Mouse (Mus musculus) limb, embryonic 13.5 days (tissue): ENCODE measurements around the gene Cnnm1. TPM values are rescaled to one million over a fixed set of nuclear protein-coding genes. Genes with fewer than 3 reads are reported as not detected.

Source experiments
- ATAC-seq: fragments of 200-750 bp; cut with Nextera tagmentation; 2 replicates; pipeline ENCODE4 v1.8.0; 2017; ENCODE audit warnings: low read depth, moderate number of reproducible peaks, moderate TSS enrichment; ENCODE audit not compliant: low FRiP score
- H3K27ac ChIP-seq: fragments of 300-500 bp; sonication (generic); 2 replicates; pipeline ENCODE4 v1.5.1; 2015; ENCODE audit warnings: inconsistent platforms, mild to moderate bottlenecking, moderate library complexity
- H3K27me3 ChIP-seq: fragments of 300-500 bp; sonication (generic); 2 replicates; pipeline ENCODE4 v1.6.1; 2015; ENCODE audit warnings: mild to moderate bottlenecking, inconsistent platforms
- H3K36me3 ChIP-seq: fragments of 300-500 bp; sonication (generic); 2 replicates; pipeline ENCODE4 v1.6.1; 2015; ENCODE audit warnings: inconsistent platforms, mild to moderate bottlenecking, moderate library complexity
- H3K4me1 ChIP-seq: fragments of 300-500 bp; sonication (generic); 2 replicates; pipeline ENCODE4 v1.6.1; 2015; ENCODE audit warnings: inconsistent platforms
- H3K4me2 ChIP-seq: fragments of 300-500 bp; sonication (generic); replicated peaks from 2 replicates; pipeline ENCODE4 v1.6.1; 2015; ENCODE audit warnings: inconsistent platforms, mild to moderate bottlenecking, moderate library complexity
- H3K4me3 ChIP-seq: fragments of 300-500 bp; sonication (generic); 2 replicates; pipeline ENCODE4 v1.5.1; 2015; ENCODE audit warnings: moderate library complexity, mild to moderate bottlenecking, inconsistent platforms
- H3K9ac ChIP-seq: fragments of 300-500 bp; sonication (generic); 2 replicates; pipeline ENCODE4 v1.6.1; 2015; ENCODE audit warnings: mild to moderate bottlenecking, inconsistent platforms
- H3K9me3 ChIP-seq: fragments of 300-500 bp; sonication (generic); 2 replicates; pipeline ENCODE4 v1.6.1; 2016; ENCODE audit warnings: inconsistent platforms
- WGBS: fragments of 180-500 bp; shearing (Covaris S2); methylation state at CpG from one replicate; pipeline ENCODE4 v1.1.7; 2015; 5-methylcytosine and 5-hydroxymethylcytosine counted together
- polyA plus RNA-seq: library from polyadenylated mRNA; unstranded; fragments of >200 nt; fragmentation: Nextera tagmentation; extraction: Ambion mirVana; gene quantifications from 2 replicates; pipeline ENCODE4 v1.2.1, GENCODE M21; 2015

Cnnm1 gene
- 1.0 and 1.1 TPM in 2 replicates for polyA plus RNA-seq

DNA sequence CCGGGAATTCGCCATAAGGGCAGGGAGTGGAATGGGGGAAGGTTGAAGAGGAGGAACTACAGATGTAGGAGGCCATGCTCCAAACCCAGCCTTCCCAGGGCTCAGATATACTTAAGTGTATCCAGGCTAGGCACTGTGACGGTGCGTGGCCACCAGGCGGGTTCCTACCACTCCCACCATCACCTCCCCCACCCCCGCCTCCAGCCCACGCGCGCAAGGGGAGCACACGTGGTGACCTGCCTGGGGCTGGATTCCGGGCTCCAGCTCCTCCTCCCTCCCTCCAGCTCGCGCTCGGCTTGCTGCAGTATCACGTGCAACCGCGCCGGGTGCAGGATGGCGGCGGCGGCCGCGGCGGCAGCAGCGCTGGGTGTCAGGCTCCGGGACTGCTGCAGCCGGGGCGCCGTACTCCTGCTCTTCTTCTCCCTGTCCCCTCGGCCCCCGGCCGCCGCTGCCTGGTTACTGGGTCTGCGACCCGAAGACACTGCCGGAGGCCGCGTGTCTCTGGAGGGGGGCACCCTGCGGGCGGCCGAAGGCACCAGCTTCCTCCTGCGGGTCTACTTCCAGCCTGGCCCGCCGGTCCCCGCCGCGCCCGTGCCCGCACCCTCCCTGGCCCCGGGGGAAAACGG, at the start of gene Cnnm1:
Gene Cnnm1, plus strand, starts transcription at position 325 of the 626 bp plus-strand sequence.
- Histone ChIP-seq H3K36me3 (no peaks in the 10 kb centered on the region), H3K4me2 (peak within 1 kb of the TSS; percentile 100), H3K4me1 (peaks cover 15% of the 10 kb centered on the region), H3K27ac (no peak within 1 kb of the TSS), H3K4me3 (peak within 1 kb of the TSS; percentile 73), H3K27me3 (peaks cover 57% of the 10 kb centered on the region), H3K9me3 (peaks cover 6% of the 10 kb centered on the region; the same call in 1 of the 2 replicates), H3K9ac (peak within 1 kb of the TSS; percentile 72)
- WGBS = 0% methylated on average over 38 of the region's 51 CpGs
- peak; percentile 72 for ATAC-seq

DNA sequence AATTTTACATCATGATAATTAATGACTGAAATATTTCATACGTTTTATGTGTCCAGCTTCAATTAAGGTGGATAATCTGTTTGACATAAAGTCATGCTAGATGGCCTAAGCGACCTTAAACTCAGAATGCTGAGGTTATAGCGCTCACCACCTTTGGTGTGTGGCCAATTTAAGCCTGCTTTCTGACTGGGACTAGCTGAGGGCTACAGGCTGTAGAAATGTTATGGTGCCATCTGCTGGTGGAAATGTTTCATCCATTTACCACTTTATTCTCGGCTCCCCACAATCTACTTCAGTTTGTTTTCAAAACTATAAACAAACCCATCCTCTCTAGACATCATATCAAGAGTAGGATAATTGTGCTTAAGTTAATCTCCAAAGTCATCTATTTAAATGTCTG, 43.9 kb upstream of the Cnnm1 start:
- no peaks in the 10 kb centered on the region for H3K4me1 ChIP-seq
- WGBS = 7% methylated on average over 4 of the region's 4 CpGs
- H3K9me3 ChIP-seq = no peaks in the 10 kb centered on the region
- H3K9ac ChIP-seq = no peak overlapping the region
- H3K27ac ChIP-seq = no peak overlapping the region
- H3K27me3 ChIP-seq = peaks cover 3% of the 10 kb centered on the region; the same call in 1 of the 2 replicates
- no peak overlapping the region for H3K4me3 ChIP-seq
- H3K36me3 ChIP-seq = no peaks in the 10 kb centered on the region
- no peak for ATAC-seq
- H3K4me2 ChIP-seq = no peak overlapping the region

DNA sequence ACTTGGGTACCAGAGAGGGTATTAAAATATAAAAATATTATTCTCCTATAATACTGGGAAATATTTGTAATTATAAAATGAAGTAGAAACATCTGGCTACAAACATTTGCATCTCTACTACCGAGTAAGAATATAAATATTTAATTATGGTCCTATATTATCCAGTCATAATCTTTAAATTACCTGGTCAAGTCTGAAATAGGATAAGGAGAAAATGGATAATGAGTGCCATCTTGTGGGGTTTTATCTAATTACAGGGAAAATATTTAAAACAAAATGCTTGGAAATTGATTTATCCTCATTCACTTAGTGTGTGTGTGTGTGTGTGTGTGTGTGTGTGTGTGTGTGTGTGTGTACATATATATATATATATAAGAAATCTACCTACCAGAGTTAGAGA, 33.1 kb upstream of the Cnnm1 start:
- ATAC-seq = no peak
- no peaks in the 10 kb centered on the region for H3K4me1 ChIP-seq
- H3K9me3 ChIP-seq = no peaks in the 10 kb centered on the region
- H3K4me3 ChIP-seq = no peak overlapping the region
- H3K4me2 ChIP-seq = no peak overlapping the region
- 15% methylated on average over 1 of the region's 1 CpGs for WGBS
- H3K36me3 ChIP-seq = no peaks in the 10 kb centered on the region
- H3K9ac ChIP-seq = no peak overlapping the region
- H3K27ac ChIP-seq = no peak overlapping the region
- no peaks in the 10 kb centered on the region for H3K27me3 ChIP-seq

DNA sequence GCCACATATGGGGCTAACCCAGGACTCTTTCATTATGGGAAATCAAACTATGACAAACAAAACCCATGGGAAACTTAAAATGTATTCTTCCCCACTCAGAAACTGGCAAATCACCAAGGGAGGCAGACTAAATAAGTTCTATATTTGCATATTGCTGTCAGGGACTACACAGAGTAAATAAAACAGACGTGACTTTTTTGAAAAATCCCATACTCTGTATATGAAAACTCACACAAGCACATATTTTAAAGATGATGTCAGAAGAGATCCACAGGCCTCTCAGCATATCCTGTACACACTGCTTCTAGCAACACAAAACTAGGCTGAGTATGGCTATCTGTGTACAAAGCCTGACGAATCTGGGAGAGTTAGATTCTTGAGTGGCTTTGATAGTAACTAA, 24.7 kb upstream of the Cnnm1 start:
- WGBS = 79% methylated on average over 2 of the region's 2 CpGs
- Histone ChIP-seq H3K9ac (no peak overlapping the region), H3K27me3 (no peaks in the 10 kb centered on the region), H3K27ac (no peak overlapping the region), H3K4me2 (no peak overlapping the region), H3K4me1 (no peaks in the 10 kb centered on the region), H3K36me3 (no peaks in the 10 kb centered on the region), H3K4me3 (no peak overlapping the region), H3K9me3 (no peaks in the 10 kb centered on the region)
- ATAC-seq = no peak

DNA sequence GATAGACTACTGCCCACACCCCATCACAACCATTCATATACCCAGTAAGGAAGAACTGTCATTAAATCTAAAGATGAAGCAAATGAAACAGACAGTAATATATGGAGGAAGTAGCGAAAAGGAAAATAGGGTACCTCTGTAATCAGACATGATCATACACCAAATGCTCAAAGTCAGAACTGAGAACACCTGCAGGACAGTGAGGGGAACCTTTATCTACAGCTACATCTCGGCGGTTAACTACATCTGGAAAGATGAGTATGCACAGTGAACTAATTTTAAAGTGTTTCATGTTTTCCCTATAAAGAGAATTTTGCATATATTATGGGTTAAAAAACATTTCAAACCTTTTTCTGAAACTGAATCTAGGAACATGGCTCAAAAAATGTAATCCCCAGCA, 19.7 kb upstream of the Cnnm1 start:
- H3K4me2 ChIP-seq = no peak overlapping the region
- no peak overlapping the region for H3K9ac ChIP-seq
- H3K36me3 ChIP-seq = no peaks in the 10 kb centered on the region
- WGBS = 78% methylated on average over 3 of the region's 3 CpGs
- H3K27me3 ChIP-seq = no peaks in the 10 kb centered on the region
- H3K27ac ChIP-seq = no peak overlapping the region
- H3K4me3 ChIP-seq = no peak overlapping the region
- H3K9me3 ChIP-seq = no peaks in the 10 kb centered on the region
- H3K4me1 ChIP-seq = no peaks in the 10 kb centered on the region
- ATAC-seq = no peak

DNA sequence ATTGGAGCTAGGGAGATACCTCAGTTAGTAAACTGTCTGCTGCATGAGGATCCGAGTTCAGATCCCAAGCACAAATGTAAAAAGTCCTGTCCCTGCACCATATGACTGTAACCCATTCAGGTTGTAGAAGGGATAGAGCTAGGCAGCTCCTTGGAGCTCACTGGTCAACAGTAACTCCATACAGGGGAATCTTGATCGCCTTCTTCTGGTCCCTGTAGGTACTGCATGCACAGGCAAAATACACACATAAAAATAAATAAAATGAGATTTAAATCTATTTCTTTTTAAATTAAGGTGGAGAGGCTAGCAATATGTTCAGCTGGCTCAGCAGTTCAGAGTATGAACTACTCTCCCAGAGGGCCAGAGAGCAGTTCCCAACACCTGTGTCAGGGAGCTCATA, 16.2 kb upstream of the Cnnm1 start:
- Histone ChIP-seq H3K4me2 (no peak overlapping the region), H3K27ac (no peak overlapping the region), H3K9ac (no peak overlapping the region), H3K4me3 (no peak overlapping the region), H3K9me3 (no peaks in the 10 kb centered on the region), H3K27me3 (0 out of 2 replicates have a peak, but pooled peaks cover 5% of the 10 kb centered on the region), H3K4me1 (no peaks in the 10 kb centered on the region), H3K36me3 (no peaks in the 10 kb centered on the region)
- ATAC-seq = no peak
- WGBS = 70% methylated on average over 2 of the region's 2 CpGs

DNA sequence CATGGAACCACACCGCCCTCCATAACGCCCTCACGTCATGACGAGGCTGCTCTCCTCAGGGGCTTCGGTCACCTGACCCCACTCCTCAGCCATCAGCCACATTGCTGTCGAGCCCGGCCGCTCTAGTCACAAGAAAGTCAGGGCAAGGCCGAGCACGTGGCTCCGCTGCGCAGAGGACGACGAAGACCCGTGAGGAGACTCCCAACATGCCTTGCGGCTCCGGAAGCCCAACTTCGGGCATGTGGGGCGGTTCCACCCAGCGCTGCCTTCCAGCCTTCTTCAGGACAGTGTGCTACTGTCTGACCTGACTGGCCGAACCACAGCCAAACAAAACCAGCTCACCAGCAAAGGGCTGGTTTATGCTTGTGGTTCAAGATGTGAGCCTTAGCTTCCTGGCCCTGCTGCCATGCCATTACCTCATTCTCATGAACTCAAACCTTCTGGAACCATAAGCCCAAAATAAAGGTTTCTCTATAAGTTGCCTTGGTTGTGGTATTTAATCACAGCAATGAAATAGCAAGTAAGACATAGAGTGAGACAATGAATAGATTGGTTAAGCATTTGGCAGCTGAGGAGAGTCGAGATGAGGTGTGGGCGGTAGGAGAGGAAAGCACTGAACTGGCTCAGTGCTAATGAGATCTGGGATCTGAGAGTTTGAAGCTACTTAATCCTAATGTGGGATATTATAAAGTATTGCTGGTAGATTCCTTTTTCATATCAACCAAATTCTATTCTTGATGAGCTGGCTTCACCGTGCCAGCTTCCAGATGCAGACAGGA, 12.6 kb upstream of the Cnnm1 start:
- Histone ChIP-seq H3K4me2 (no peak overlapping the region), H3K4me1 (no peaks in the 10 kb centered on the region), H3K4me3 (no peak overlapping the region), H3K27me3 (0 out of 2 replicates have a peak, but pooled peaks cover 5% of the 10 kb centered on the region), H3K9ac (no peak overlapping the region), H3K9me3 (no peaks in the 10 kb centered on the region), H3K27ac (no peak overlapping the region), H3K36me3 (no peaks in the 10 kb centered on the region)
- ATAC-seq = no peak
- 86% methylated on average over 24 of the region's 24 CpGs for WGBS

DNA sequence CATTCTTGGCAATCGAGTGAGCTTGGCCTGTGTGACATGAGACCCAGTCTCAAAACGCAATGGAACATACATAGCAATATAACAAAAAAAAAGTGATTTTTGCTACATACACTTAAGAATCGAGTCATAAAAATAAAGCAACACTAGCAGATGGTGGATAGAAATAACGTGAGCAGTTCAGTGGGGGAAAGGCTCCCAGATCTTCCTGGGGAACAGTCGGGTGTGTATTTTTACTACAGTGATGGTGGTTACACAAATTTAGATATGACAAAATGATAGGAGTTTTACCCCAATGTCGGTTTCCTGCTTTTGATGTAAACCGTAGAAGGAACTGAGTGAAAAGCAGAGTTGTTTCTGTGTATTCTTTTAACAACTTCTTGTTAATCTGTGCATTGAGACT, 990 bp upstream of the Cnnm1 start:
- Histone ChIP-seq H3K4me1 (peaks cover 15% of the 10 kb centered on the region), H3K4me3 (no peak overlapping the region), H3K27ac (no peak overlapping the region), H3K9ac (no peak overlapping the region), H3K4me2 (no peak overlapping the region), H3K36me3 (no peaks in the 10 kb centered on the region), H3K27me3 (peaks cover 57% of the 10 kb centered on the region), H3K9me3 (peaks cover 6% of the 10 kb centered on the region; the same call in 1 of the 2 replicates)
- no peak for ATAC-seq
- 86% methylated on average over 7 of the region's 7 CpGs for WGBS

DNA sequence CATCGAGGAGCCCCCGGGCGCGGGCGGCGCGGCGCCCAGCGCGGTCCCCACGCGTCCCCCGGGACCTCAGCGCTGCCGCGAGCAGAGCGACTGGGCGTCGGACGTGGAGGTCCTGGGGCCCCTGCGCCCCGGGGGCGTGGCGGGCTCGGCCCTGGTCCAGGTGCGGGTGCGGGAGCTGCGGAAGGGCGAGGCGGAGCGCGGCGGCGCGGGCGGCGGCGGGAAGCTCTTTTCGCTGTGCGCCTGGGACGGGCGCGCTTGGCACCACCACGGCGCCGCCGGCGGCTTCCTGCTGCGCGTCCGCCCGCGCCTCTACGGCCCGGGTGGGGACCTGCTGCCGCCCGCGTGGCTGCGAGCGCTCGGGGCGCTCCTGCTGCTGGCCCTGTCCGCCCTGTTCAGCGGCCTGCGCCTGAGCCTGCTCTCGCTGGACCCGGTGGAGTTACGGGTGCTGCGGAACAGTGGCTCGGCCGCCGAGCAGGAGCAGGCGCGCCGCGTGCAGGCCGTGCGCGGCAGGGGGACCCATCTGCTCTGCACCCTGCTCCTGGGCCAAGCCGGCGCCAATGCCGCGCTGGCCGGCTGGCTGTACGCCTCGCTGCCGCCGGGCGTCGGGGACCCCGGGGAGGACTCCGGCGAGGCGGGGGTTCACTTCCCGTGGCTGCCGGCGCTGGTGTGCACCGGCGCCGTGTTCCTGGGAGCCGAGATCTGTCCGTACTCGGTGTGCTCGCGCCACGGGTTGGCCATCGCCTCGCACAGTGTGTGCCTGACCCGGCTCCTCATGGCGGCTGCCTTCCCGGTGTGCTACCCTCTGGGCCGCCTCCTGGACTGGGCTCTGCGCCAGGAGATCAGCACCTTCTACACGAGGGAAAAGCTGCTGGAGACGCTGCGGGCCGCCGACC, 778 bp downstream of the Cnnm1 start:
- no peaks in the 10 kb centered on the region for H3K36me3 ChIP-seq
- peak overlapping the region; percentile 73 for H3K4me3 ChIP-seq
- peaks cover 19% of the 10 kb centered on the region for H3K4me1 ChIP-seq
- H3K27me3 ChIP-seq = peaks cover 57% of the 10 kb centered on the region
- H3K27ac ChIP-seq = no peak overlapping the region
- H3K4me2 ChIP-seq = peak overlapping the region; percentile 100
- peaks cover 6% of the 10 kb centered on the region; the same call in 1 of the 2 replicates for H3K9me3 ChIP-seq
- ATAC-seq = peak; percentile 38
- H3K9ac ChIP-seq = peak overlapping the region; percentile 72
- WGBS = under 1% methylated on average over 107 of the region's 118 CpGs

DNA sequence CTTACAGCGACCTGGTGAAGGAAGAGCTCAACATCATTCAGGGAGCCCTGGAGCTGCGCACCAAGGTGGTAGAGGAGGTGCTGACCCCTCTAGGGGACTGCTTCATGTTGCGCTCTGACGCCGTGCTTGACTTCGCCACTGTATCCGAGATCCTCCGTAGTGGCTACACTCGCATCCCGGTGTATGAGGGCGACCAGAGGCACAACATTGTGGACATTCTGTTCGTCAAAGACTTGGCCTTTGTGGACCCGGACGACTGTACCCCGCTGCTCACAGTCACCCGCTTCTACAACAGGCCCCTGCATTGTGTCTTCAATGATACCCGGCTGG, 1.4 kb downstream of the Cnnm1 start:
- Histone ChIP-seq H3K27ac (no peak overlapping the region), H3K4me3 (peak overlapping the region; percentile 73), H3K9me3 (peaks cover 6% of the 10 kb centered on the region; the same call in 1 of the 2 replicates), H3K27me3 (peaks cover 57% of the 10 kb centered on the region), H3K9ac (peak overlapping the region; percentile 72), H3K4me1 (peaks cover 19% of the 10 kb centered on the region), H3K36me3 (no peaks in the 10 kb centered on the region), H3K4me2 (peak overlapping the region; percentile 100)
- 16% methylated on average over 17 of the region's 17 CpGs for WGBS
- no peak for ATAC-seq

DNA sequence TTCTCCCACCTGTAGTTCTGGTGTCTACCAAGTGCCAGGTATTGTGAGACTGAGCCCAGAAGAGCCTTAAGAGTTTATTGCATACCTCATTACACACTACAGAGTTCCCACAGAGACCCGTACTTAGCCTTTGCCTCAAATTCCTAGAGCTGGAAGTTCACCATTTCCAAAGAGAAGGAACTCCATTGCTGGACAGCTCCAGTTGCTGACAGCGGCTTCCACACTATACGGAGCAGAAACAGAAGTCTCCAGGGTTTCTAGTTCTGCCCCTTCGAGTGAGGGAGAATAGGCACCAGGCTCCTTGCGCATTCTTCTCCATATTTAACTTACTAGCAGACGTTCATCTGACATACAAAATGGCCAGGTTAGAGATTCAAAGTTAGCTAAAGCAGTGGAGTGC, 2.0 kb downstream of the Cnnm1 start:
- Histone ChIP-seq H3K27me3 (peaks cover 57% of the 10 kb centered on the region), H3K36me3 (no peaks in the 10 kb centered on the region), H3K4me3 (peak overlapping the region; percentile 73), H3K4me2 (peak overlapping the region; percentile 100), H3K4me1 (peaks cover 19% of the 10 kb centered on the region), H3K9me3 (peaks cover 6% of the 10 kb centered on the region; the same call in 1 of the 2 replicates), H3K9ac (no peak overlapping the region), H3K27ac (no peak overlapping the region)
- no peak for ATAC-seq
- WGBS = 37% methylated on average over 6 of the region's 6 CpGs

DNA sequence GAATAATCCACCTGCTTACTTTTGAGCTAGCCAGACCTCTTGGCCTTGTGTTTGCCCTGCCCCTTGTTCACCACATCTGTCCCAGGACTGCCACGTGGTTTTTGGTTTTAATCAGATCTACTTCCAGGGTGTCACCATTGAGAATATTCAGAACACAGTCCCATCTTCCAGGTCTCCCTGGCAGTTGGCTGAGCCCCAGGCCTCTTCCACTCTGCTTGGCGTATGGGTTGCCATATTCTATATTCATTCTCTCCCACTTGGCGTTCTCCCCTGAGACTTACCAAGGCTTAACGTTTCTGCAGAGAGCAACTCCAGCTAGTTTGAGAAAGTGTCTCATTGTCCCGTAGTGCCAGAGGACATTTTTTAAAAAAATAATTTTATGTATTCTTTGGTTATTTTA, 2.7 kb downstream of the Cnnm1 start:
- H3K4me2 ChIP-seq = no peak overlapping the region

More for the DNA sequence above, 2.7 kb downstream of the Cnnm1 start:
- H3K27ac ChIP-seq = no peak overlapping the region
- peaks cover 19% of the 10 kb centered on the region for H3K4me1 ChIP-seq
- peaks cover 6% of the 10 kb centered on the region; the same call in 1 of the 2 replicates for H3K9me3 ChIP-seq
- no peak overlapping the region for H3K9ac ChIP-seq
- no peak for ATAC-seq
- H3K4me3 ChIP-seq = no peak overlapping the region
- WGBS = 86% methylated on average over 5 of the region's 5 CpGs
- no peaks in the 10 kb centered on the region for H3K36me3 ChIP-seq
- peaks cover 54% of the 10 kb centered on the region for H3K27me3 ChIP-seq
